Mouse (Mus musculus) heart, embryonic 13.5 days (tissue): ENCODE measurements around the gene 2610028H24Rik. TPM values are rescaled to one million over a fixed set of nuclear protein-coding genes. Genes with fewer than 3 reads are reported as not detected.

Experiments
- ATAC-seq: fragments of 200-750 bp; cut with Nextera tagmentation; 2 replicates; pipeline ENCODE4 v1.8.0; 2017; ENCODE audit warnings: moderate TSS enrichment; ENCODE audit not compliant: insufficient number of reproducible peaks, low FRiP score, low TSS enrichment; ENCODE audit errors: extremely low read depth
- H3K27ac ChIP-seq: fragments of 300-500 bp; sonication (generic); replicated peaks from 2 replicates; pipeline ENCODE4 v1.5.1; 2015; ENCODE audit warnings: moderate library complexity, mild to moderate bottlenecking, inconsistent platforms
- H3K27me3 ChIP-seq: fragments of 300-500 bp; sonication (generic); replicated peaks from 2 replicates; pipeline ENCODE4 v1.6.1; 2015; ENCODE audit warnings: mild to moderate bottlenecking, inconsistent platforms
- H3K36me3 ChIP-seq: fragments of 300-500 bp; sonication (generic); 2 replicates; pipeline ENCODE4 v1.6.1; 2015; ENCODE audit warnings: mild to moderate bottlenecking, inconsistent platforms
- H3K4me1 ChIP-seq: fragments of 300-500 bp; sonication (generic); 2 replicates; pipeline ENCODE4 v1.6.1; 2015; ENCODE audit warnings: inconsistent platforms
- H3K4me2 ChIP-seq: fragments of 300-500 bp; sonication (generic); 2 replicates; pipeline ENCODE4 v1.6.1; 2015; ENCODE audit warnings: inconsistent platforms, mild to moderate bottlenecking, moderate library complexity
- H3K4me3 ChIP-seq: fragments of 300-500 bp; sonication (generic); 2 replicates; pipeline ENCODE4 v1.5.1; 2015; ENCODE audit warnings: moderate library complexity, mild to moderate bottlenecking, inconsistent platforms
- H3K9ac ChIP-seq: fragments of 300-500 bp; sonication (generic); 2 replicates; pipeline ENCODE4 v1.6.1; 2015; ENCODE audit warnings: inconsistent platforms, mild to moderate bottlenecking, moderate library complexity
- H3K9me3 ChIP-seq: fragments of 300-500 bp; sonication (generic); 2 replicates; pipeline ENCODE4 v1.6.1; 2016; ENCODE audit warnings: inconsistent platforms
- WGBS: fragments of 180-500 bp; shearing (Covaris S2); methylation state at CpG from one replicate; pipeline ENCODE4 v1.1.7; 2015; ENCODE audit warnings: mixed read lengths; 5-methylcytosine and 5-hydroxymethylcytosine counted together
- polyA plus RNA-seq: library from polyadenylated mRNA; unstranded; fragments of >200 nt; fragmentation: Nextera tagmentation; extraction: Ambion mirVana; gene quantifications from 2 replicates; pipeline ENCODE4 v1.2.1, GENCODE M21; 2015

The 2610028H24Rik gene
- polyA plus RNA-seq, 1 experiment from 2014 or later: not detected

GRCm38 (mm10) chr10:76455289-76455688, 6.4 kb downstream of the 2610028H24Rik start:
- H3K4me1 ChIP-seq: no peaks in the 10 kb centered on the region
- no peak overlapping the region for H3K4me3 ChIP-seq
- H3K27me3 ChIP-seq: 0 out of 2 replicates have a peak, but pooled peaks cover 3% of the 10 kb centered on the region
- ATAC-seq: no peak
- WGBS: 50% methylated on average over 5 of the region's 5 CpGs
- peaks cover 9% of the 10 kb centered on the region for H3K9me3 ChIP-seq
- no peak overlapping the region for H3K9ac ChIP-seq
- H3K4me2 ChIP-seq: no peak overlapping the region
- 0 out of 2 replicates have a peak, but pooled peaks cover under 1% of the 10 kb centered on the region for H3K36me3 ChIP-seq
- H3K27ac ChIP-seq: no peak overlapping the region

GRCm38 (mm10) chr10:76461255-76461654, 12.4 kb downstream of the 2610028H24Rik start:
- Histone ChIP-seq H3K27ac (no peak overlapping the region), H3K36me3 (peaks cover 22% of the 10 kb centered on the region), H3K4me1 (no peaks in the 10 kb centered on the region), H3K9ac (no peak overlapping the region), H3K27me3 (no peaks in the 10 kb centered on the region), H3K9me3 (peaks cover 9% of the 10 kb centered on the region), H3K4me2 (no peak overlapping the region), H3K4me3 (no peak overlapping the region)
- WGBS: 81% methylated on average over 1 of the region's 1 CpGs
- ATAC-seq: no peak

- peaks cover 9% of the 10 kb centered on the region for H3K9me3 ChIP-seq
- H3K27me3 ChIP-seq: no peaks in the 10 kb centered on the region
- no peak overlapping the region for H3K27ac ChIP-seq
- no peak overlapping the region for H3K4me3 ChIP-seq
- no peaks in the 10 kb centered on the region for H3K4me1 ChIP-seq
- H3K4me2 ChIP-seq: no peak overlapping the region
- ATAC-seq: no peak
- 85% methylated on average over 7 of the region's 7 CpGs for WGBS
- peaks cover 22% of the 10 kb centered on the region for H3K36me3 ChIP-seq
- H3K9ac ChIP-seq: no peak overlapping the region
Observed at GRCm38 (mm10) chr10:76462312-76462711, 13.4 kb downstream of the 2610028H24Rik start.

- H3K4me1 ChIP-seq: peaks cover 2% of the 10 kb centered on the region
- no peak overlapping the region for H3K27ac ChIP-seq
- no peak overlapping the region for H3K4me3 ChIP-seq
- no peak overlapping the region for H3K9ac ChIP-seq
- ATAC-seq: no peak
- no peaks in the 10 kb centered on the region for H3K27me3 ChIP-seq
- WGBS: 89% methylated on average over 6 of the region's 6 CpGs
- H3K9me3 ChIP-seq: peaks cover 9% of the 10 kb centered on the region
- no peak overlapping the region for H3K4me2 ChIP-seq
- peaks cover 22% of the 10 kb centered on the region for H3K36me3 ChIP-seq
Observed at GRCm38 (mm10) chr10:76462721-76463120, 13.8 kb downstream of the 2610028H24Rik start.

- peak; percentile 86 for ATAC-seq
- Histone ChIP-seq H3K9me3 (no peaks in the 10 kb centered on the region), H3K9ac (peak within 1 kb of the TSS; percentile 95), H3K4me1 (peaks cover 14% of the 10 kb centered on the region), H3K27ac (peak within 1 kb of the TSS; percentile 89), H3K27me3 (no peaks in the 10 kb centered on the region), H3K4me3 (peak within 1 kb of the TSS; percentile 91), H3K36me3 (peaks cover 40% of the 10 kb centered on the region), H3K4me2 (peak within 1 kb of the TSS; percentile 75)
- under 1% methylated on average over 55 of the region's 55 CpGs for WGBS
Observed at GRCm38 (mm10) chr10:76468203-76469162, 19.6 kb downstream of the 2610028H24Rik start, which contains the start of the genes Mcm3ap and Ybey. Gene Mcm3ap, plus strand, starts transcription at chr10:76468927. Gene Ybey, minus strand, starts transcription at chr10:76469114.

GRCm38 (mm10) chr10:76473759-76474158, 24.9 kb downstream of the 2610028H24Rik start:
- Histone ChIP-seq H3K36me3 (peaks cover 78% of the 10 kb centered on the region), H3K9me3 (no peaks in the 10 kb centered on the region), H3K27me3 (no peaks in the 10 kb centered on the region), H3K4me3 (no peak overlapping the region), H3K4me2 (no peak overlapping the region), H3K27ac (no peak overlapping the region), H3K9ac (no peak overlapping the region), H3K4me1 (peaks cover 7% of the 10 kb centered on the region; the same call in 1 of the 2 replicates)
- ATAC-seq: no peak
- 78% methylated on average over 5 of the region's 5 CpGs for WGBS

GRCm38 (mm10) chr10:76480851-76481250, 32.0 kb downstream of the 2610028H24Rik start:
- WGBS: 89% methylated on average over 13 of the region's 13 CpGs
- 0 out of 2 replicates have a peak overlapping the region, but pooled peaks have one; percentile 10 for H3K27ac ChIP-seq
- peaks cover 98% of the 10 kb centered on the region for H3K36me3 ChIP-seq
- H3K9ac ChIP-seq: no peak overlapping the region
- H3K4me2 ChIP-seq: no peak overlapping the region
- no peak overlapping the region for H3K4me3 ChIP-seq
- H3K4me1 ChIP-seq: no peaks in the 10 kb centered on the region
- ATAC-seq: no peak
- H3K9me3 ChIP-seq: no peaks in the 10 kb centered on the region
- no peaks in the 10 kb centered on the region for H3K27me3 ChIP-seq

- Histone ChIP-seq H3K4me2 (no peak overlapping the region), H3K4me1 (no peaks in the 10 kb centered on the region), H3K9me3 (no peaks in the 10 kb centered on the region), H3K9ac (no peak overlapping the region), H3K27me3 (no peaks in the 10 kb centered on the region), H3K27ac (0 out of 2 replicates have a peak overlapping the region, but pooled peaks have one; percentile 10), H3K36me3 (peaks cover 98% of the 10 kb centered on the region), H3K4me3 (no peak overlapping the region)
- WGBS: 54% methylated on average over 6 of the region's 6 CpGs
- ATAC-seq: no peak
Observed at GRCm38 (mm10) chr10:76481480-76481879, 32.6 kb downstream of the 2610028H24Rik start.

- no peak overlapping the region for H3K4me3 ChIP-seq
- no peak overlapping the region for H3K4me2 ChIP-seq
- H3K27ac ChIP-seq: no peak overlapping the region
- H3K27me3 ChIP-seq: no peaks in the 10 kb centered on the region
- peaks cover 99% of the 10 kb centered on the region for H3K36me3 ChIP-seq
- H3K9me3 ChIP-seq: no peaks in the 10 kb centered on the region
- 97% methylated on average over 2 of the region's 2 CpGs for WGBS
- H3K9ac ChIP-seq: no peak overlapping the region
- H3K4me1 ChIP-seq: no peaks in the 10 kb centered on the region
- no peak for ATAC-seq
Observed at GRCm38 (mm10) chr10:76486302-76486701, 37.4 kb downstream of the 2610028H24Rik start.

- H3K9me3 ChIP-seq: no peaks in the 10 kb centered on the region
- peaks cover 95% of the 10 kb centered on the region for H3K36me3 ChIP-seq
- H3K9ac ChIP-seq: no peak overlapping the region
- H3K27ac ChIP-seq: no peak overlapping the region
- H3K27me3 ChIP-seq: no peaks in the 10 kb centered on the region
- no peak overlapping the region for H3K4me3 ChIP-seq
- 70% methylated on average over 8 of the region's 8 CpGs for WGBS
- H3K4me1 ChIP-seq: no peaks in the 10 kb centered on the region
- ATAC-seq: no peak
- H3K4me2 ChIP-seq: no peak overlapping the region
Observed at GRCm38 (mm10) chr10:76488265-76488664, 39.4 kb downstream of the 2610028H24Rik start.

- H3K4me2 ChIP-seq: no peak overlapping the region
Observed at GRCm38 (mm10) chr10:76489205-76489604, 40.3 kb downstream of the 2610028H24Rik start.

More at GRCm38 (mm10) chr10:76489205-76489604, 40.3 kb downstream of the 2610028H24Rik start:
- Histone ChIP-seq H3K36me3 (peaks cover 95% of the 10 kb centered on the region), H3K9ac (no peak overlapping the region), H3K27me3 (no peaks in the 10 kb centered on the region), H3K27ac (no peak overlapping the region), H3K9me3 (no peaks in the 10 kb centered on the region), H3K4me3 (no peak overlapping the region), H3K4me1 (no peaks in the 10 kb centered on the region)
- 90% methylated on average over 15 of the region's 15 CpGs for WGBS
- ATAC-seq: no peak
